Mouse (Mus musculus) heart, adult 2 months (tissue): ENCODE measurements around the gene Frmd8. TPM values are rescaled to one million over a fixed set of nuclear protein-coding genes. Genes with fewer than 3 reads are reported as not detected.

Source experiments
- DNase-seq, 2 experiments: peaks; one replicate each; pipeline ENCODE4 v3.0.0; 2021
- H3K27ac ChIP-seq: fragments of 200-600 bp; 2 replicates; pipeline ENCODE4 v1.8.1; 2022
- H3K27me3 ChIP-seq: fragments of 200-500 bp; 2 replicates; pipeline ENCODE4 v1.6.1; 2012; ENCODE audit warnings: mild to moderate bottlenecking, low read length, inconsistent platforms, mixed read lengths; ENCODE audit not compliant: control insufficient read depth, insufficient read depth
- H3K36me3 ChIP-seq: fragments of 200-500 bp; 2 replicates; pipeline ENCODE4 v1.6.1; 2012; ENCODE audit warnings: low read length, inconsistent platforms; ENCODE audit not compliant: control insufficient read depth, insufficient read depth
- H3K4me1 ChIP-seq: fragments of 200-500 bp; 2 replicates; pipeline ENCODE4 v1.6.1; 2011; ENCODE audit warnings: low read length; ENCODE audit not compliant: control insufficient read depth, insufficient read depth
- H3K4me3 ChIP-seq: fragments of 200-600 bp; 2 replicates; pipeline ENCODE4 v1.8.1; 2022
- H3K79me2 ChIP-seq: fragments of 200-500 bp; replicated peaks from 2 replicates; pipeline ENCODE4 v1.6.1; 2012; ENCODE audit warnings: mild to moderate bottlenecking, inconsistent platforms, low read length, moderate library complexity, mixed read lengths; ENCODE audit not compliant: control insufficient read depth, insufficient read depth
- H3K9ac ChIP-seq: fragments of 200-500 bp; 2 replicates; pipeline ENCODE4 v1.6.1; 2012; ENCODE audit warnings: low read depth, mild to moderate bottlenecking, control low read depth, inconsistent platforms, low read length, mixed read lengths
- CTCF ChIP-seq: fragments of 200-600 bp; IDR thresholded peaks from 2 replicates; pipeline ENCODE4 v1.8.1; 2022; ENCODE audit warnings: antibody characterized with exemption, mild to moderate bottlenecking, moderate library complexity
- EP300 ChIP-seq: fragments of 200-500 bp; IDR thresholded peaks from 2 replicates; pipeline ENCODE4 v1.6.1; 2011; ENCODE audit warnings: low read depth, low read length, control low read depth; ENCODE audit not compliant: insufficient read depth
- POLR2A ChIP-seq: fragments of 200-500 bp; IDR thresholded peaks from 2 replicates; pipeline ENCODE4 v1.6.1; 2011; ENCODE audit warnings: mild to moderate bottlenecking, low read depth, low read length, control low read depth; ENCODE audit not compliant: insufficient read depth
- WGBS: fragments of 180-500 bp; shearing (Covaris S2); methylation state at CpG from one replicate; pipeline ENCODE4 v1.1.7; 2018; 5-methylcytosine and 5-hydroxymethylcytosine counted together
- intact Hi-C: fragments of 180-260 bp; cut with DNase I; formaldehyde crosslinking; loops from one replicate; pipeline ENCODE4 v1.15.1; 2025
- polyA plus RNA-seq: library from polyadenylated mRNA; depleted of rRNA; stranded (reverse); fragments of >200 nt; gene quantifications from 2 replicates; pipeline ENCODE4 v1.2.3, GENCODE M21; 2012
- total RNA-seq, 2 experiments: library from RNA; stranded (reverse); gene quantifications; 2 replicates each; pipeline ENCODE4 v1.2.3; 2021

Frmd8 gene
- total and polyA plus RNA-seq, 3 experiments: 7.0 to 8.4 (median 7.7) TPM

GRCm38 (mm10) chr19:5921715-5922114 is 46.6 kb upstream of the Frmd8 start:
- H3K27ac ChIP-seq: peak overlapping the region; percentile 98
- no peaks in the 10 kb centered on the region for H3K27me3 ChIP-seq
- TF ChIP-seq CTCF (no peak), EP300 (peak; percentile 73; the same call in 1 of the 2 replicates)
- peaks cover 7% of the 10 kb centered on the region; the same call in 1 of the 2 replicates for H3K79me2 ChIP-seq
- DNase-seq: peak; percentile 63 to 64
- H3K4me1 ChIP-seq: peaks cover 12% of the 10 kb centered on the region
- peak overlapping the region; percentile 30 for H3K9ac ChIP-seq
- intact Hi-C loops: loop anchor here (2.0 kb wide), 1 partner anchor 93 kb away; the partner anchor contains the start of gene Capn1
- peaks cover 2% of the 10 kb centered on the region for H3K36me3 ChIP-seq
- H3K4me3 ChIP-seq: peak overlapping the region; percentile 40
- 24% methylated on average over 9 of the region's 9 CpGs for WGBS

- WGBS: 17% methylated on average over 13 of the region's 13 CpGs
Measured at GRCm38 (mm10) chr19:5913007-5913719, 38.1 kb upstream of the Frmd8 start, which contains the start of gene Dpf2. Gene Dpf2 (minus strand): TSS chr19:5913010.

GRCm38 (mm10) chr19:5912103-5913006 is 37.3 kb upstream of the Frmd8 start:
- H3K4me1 ChIP-seq: peaks cover 15% of the 10 kb centered on the region
- intact Hi-C loops: loop anchor here (5.0 kb wide), 1 partner anchor 205 kb away; the partner anchor contains the start of gene Sac3d1
- DNase-seq: peak; percentile 98 to 99
- peaks cover 17% of the 10 kb centered on the region for H3K36me3 ChIP-seq
- H3K79me2 ChIP-seq: peaks cover 9% of the 10 kb centered on the region
- H3K4me3 ChIP-seq: peak overlapping the region; percentile 84
- under 1% methylated on average over 59 of the region's 59 CpGs for WGBS
- H3K27me3 ChIP-seq: no peaks in the 10 kb centered on the region
- peak overlapping the region; percentile 93 for H3K27ac ChIP-seq
- TF ChIP-seq POLR2A (peak; percentile 99), CTCF (peak; percentile 16; the same call in 1 of the 2 replicates), EP300 (peak; percentile 76)
- H3K9ac ChIP-seq: peak overlapping the region; percentile 99

More at GRCm38 (mm10) chr19:5913007-5913719, 38.1 kb upstream of the Frmd8 start, which contains the start of gene Dpf2:
- Histone ChIP-seq H3K27ac (peak within 1 kb of the TSS; percentile 93), H3K27me3 (no peaks in the 10 kb centered on the region), H3K79me2 (peaks cover 11% of the 10 kb centered on the region), H3K9ac (peak within 1 kb of the TSS; percentile 99), H3K36me3 (peaks cover 17% of the 10 kb centered on the region), H3K4me3 (peak within 1 kb of the TSS; percentile 84), H3K4me1 (peaks cover 13% of the 10 kb centered on the region)
- no peak for TF ChIP-seq CTCF
- intact Hi-C loops: loop anchor here (5.0 kb wide), 1 partner anchor 204 kb away; the partner anchor contains the start of gene Sac3d1
- no peak for DNase-seq

- under 1% methylated on average over 14 of the region's 14 CpGs for WGBS
- peak overlapping the region; percentile 99 for H3K9ac ChIP-seq
- no peak for TF ChIP-seq CTCF
- no peak for TF ChIP-seq EP300
- TF ChIP-seq POLR2A: no peak
- H3K27me3 ChIP-seq: no peaks in the 10 kb centered on the region
- peaks cover 15% of the 10 kb centered on the region for H3K4me1 ChIP-seq
- intact Hi-C loops: loop anchor here (5.0 kb wide), 1 partner anchor 206 kb away; the partner anchor contains the start of gene Sac3d1
- H3K36me3 ChIP-seq: peaks cover 15% of the 10 kb centered on the region
- peak overlapping the region; percentile 84 for H3K4me3 ChIP-seq
- peak overlapping the region; percentile 93 for H3K27ac ChIP-seq
- DNase-seq: no peak
- peaks cover 7% of the 10 kb centered on the region; the same call in 1 of the 2 replicates for H3K79me2 ChIP-seq
Measured at GRCm38 (mm10) chr19:5911430-5912102, 36.5 kb upstream of the Frmd8 start.

- no peak overlapping the region; the same call in 1 of the 2 replicates for H3K27ac ChIP-seq
- peaks cover 15% of the 10 kb centered on the region for H3K4me1 ChIP-seq
- H3K9ac ChIP-seq: peak overlapping the region; percentile 31; the same call in 1 of the 2 replicates
- H3K36me3 ChIP-seq: peaks cover 15% of the 10 kb centered on the region
- no peaks in the 10 kb centered on the region for H3K27me3 ChIP-seq
- intact Hi-C loops: loop anchor here (5.0 kb wide), 1 partner anchor 207 kb away; the partner anchor contains the start of gene Sac3d1
- DNase-seq: no peak
- H3K79me2 ChIP-seq: peaks cover 7% of the 10 kb centered on the region; the same call in 1 of the 2 replicates
- H3K4me3 ChIP-seq: no peak overlapping the region
- 15% methylated on average over 6 of the region's 6 CpGs for WGBS
- no peak for TF ChIP-seq POLR2A
- peak; percentile 14; the same call in 1 of the 2 replicates for TF ChIP-seq CTCF
Measured at GRCm38 (mm10) chr19:5910221-5910620, 35.1 kb upstream of the Frmd8 start.
